8 mouse cellular contexts compared by ENCODE assay signal in genomic region chr3:52510088-52510765, GRCm38 (mm10).
DNase-seq lines count a peak whose midpoint lies in the region; ATAC-seq and TF ChIP-seq lines count a peak whose summit lies in the region.
"Had no signal": no experiment of that assay in that cellular context is flagged by ENCODE, and none has a peak within 500 bp of the region (broad histone marks: within the 10 kb centered on the region; RNA-seq: fewer than 3 reads in every experiment).

No protein-coding gene starts in this region.

- H3K36me3 ChIP-seq in testis, adult 2 months (ENCODE audit: control insufficient read depth, insufficient read depth, low read length), result no peaks in the 10 kb centered on the region
- H3K36me3 ChIP-seq in embryonic facial prominence, embryonic 10.5 days (replicated peaks), result no peaks in the 10 kb centered on the region
- no peaks in the 10 kb centered on the region for H3K36me3 ChIP-seq in hindbrain, embryonic 14.5 days (replicated peaks; ENCODE audit: control insufficient read depth, insufficient read depth)
- no peaks in the 10 kb centered on the region for H3K36me3 ChIP-seq in limb, embryonic 11.5 days (ENCODE audit: control insufficient read depth, insufficient read depth, low read length)

- no peak for TF ChIP-seq CTCF in testis, adult 2 months (IDR thresholded peaks at IDR 0.05; ENCODE audit: control insufficient read depth, insufficient read depth, insufficient replicate concordance, low read depth, low read length)

- peak overlapping the region; percentile 51; the same call in 1 of the 2 replicates for H3K4me3 ChIP-seq in testis, adult 2 months (ENCODE audit: control insufficient read depth, low read depth, low read length)
- peak overlapping the region; percentile 30 for H3K4me3 ChIP-seq in embryonic facial prominence, embryonic 10.5 days
- peak overlapping the region; percentile 15; the same call in 1 of the 2 replicates for H3K4me3 ChIP-seq in hindbrain, embryonic 14.5 days (replicated peaks; ENCODE audit: low read length)
- H3K4me3 ChIP-seq in limb, embryonic 11.5 days (ENCODE audit: low read depth, low read length), result no peak overlapping the region

- no peak for DNase-seq in testis, postnatal 10 days (ENCODE audit: low spot score)
- DNase-seq in embryonic facial prominence, embryonic 10.5 days (ENCODE audit: low spot score), result peak; percentile 19
- DNase-seq in hindbrain, embryonic 14.5 days (ENCODE audit: low spot score), result peak; percentile 63
- peak; percentile 36 for DNase-seq in limb, embryonic 11.5 days (ENCODE audit: low spot score)
- peak; percentile 62 for DNase-seq in right cerebral cortex, postnatal 25 days
- DNase-seq in spleen, adult 12 weeks (ENCODE audit: low spot score), result no peak

- peak; percentile 84; the same call in 1 of the 2 replicates for ATAC-seq in hindbrain, embryonic 14.5 days (ENCODE audit: low FRiP score)
- ATAC-seq in limb, embryonic 11.5 days (ENCODE audit: insufficient number of reproducible peaks, low FRiP score, low TSS enrichment, low read depth), result no peak

- no peak overlapping the region for H3K27ac ChIP-seq in testis, adult 2 months (ENCODE audit: control insufficient read depth, insufficient read depth, low read depth, low read length)
- H3K27ac ChIP-seq in embryonic facial prominence, embryonic 10.5 days (replicated peaks), result no peak overlapping the region
- no peak overlapping the region for H3K27ac ChIP-seq in hindbrain, embryonic 14.5 days
- H3K27ac ChIP-seq in limb, embryonic 11.5 days (replicated peaks; ENCODE audit: low read depth, low read length), result no peak overlapping the region
- H3K27ac ChIP-seq: liver, embryonic 14.5 days had no signal

- no peak overlapping the region for H3K9ac ChIP-seq in hindbrain, embryonic 14.5 days
- H3K9ac ChIP-seq in limb, embryonic 11.5 days (ENCODE audit: low read length), result no peak overlapping the region
- H3K9ac ChIP-seq: liver, embryonic 14.5 days had no signal

- TF ChIP-seq POLR2A in testis, adult 2 months (IDR thresholded peaks at IDR 0.05; ENCODE audit: control insufficient read depth, low read depth, low read length), result no peak

- H3K27me3 ChIP-seq in testis, adult 2 months (ENCODE audit: control insufficient read depth, insufficient read depth, low read length), result no peaks in the 10 kb centered on the region
- H3K27me3 ChIP-seq in embryonic facial prominence, embryonic 10.5 days (replicated peaks; ENCODE audit: low read depth, poor library complexity, severe bottlenecking), result no peaks in the 10 kb centered on the region
- no peaks in the 10 kb centered on the region for H3K27me3 ChIP-seq in hindbrain, embryonic 14.5 days (ENCODE audit: control insufficient read depth, insufficient read depth, low read length)
- H3K27me3 ChIP-seq in limb, embryonic 11.5 days (ENCODE audit: control insufficient read depth, insufficient read depth, low read length), result no peaks in the 10 kb centered on the region

- 65% methylated on average over 12 of the region's 12 CpGs for WGBS in embryonic facial prominence, embryonic 10.5 days
- WGBS in hindbrain, embryonic 14.5 days, result 67% methylated on average over 12 of the region's 12 CpGs
- 64% methylated on average over 12 of the region's 12 CpGs for WGBS in limb, embryonic 11.5 days

- peak overlapping the region; percentile 47 for H3K4me2 ChIP-seq in hindbrain, embryonic 14.5 days (replicated peaks)
- H3K4me2 ChIP-seq in limb, embryonic 11.5 days (ENCODE audit: low read depth, severe bottlenecking), result peak overlapping the region; percentile 26; the same call in 1 of the 2 replicates

- H3K9me3 ChIP-seq in embryonic facial prominence, embryonic 10.5 days, result peaks cover 7% of the 10 kb centered on the region; the same call in 1 of the 2 replicates
- 0 out of 2 replicates have a peak, but pooled peaks cover 3% of the 10 kb centered on the region for H3K9me3 ChIP-seq in hindbrain, embryonic 14.5 days (ENCODE audit: control insufficient read depth, low read length)
- H3K9me3 ChIP-seq in limb, embryonic 11.5 days (ENCODE audit: control insufficient read depth, low read length), result no peaks in the 10 kb centered on the region

- H3K4me1 ChIP-seq in testis, adult 2 months (ENCODE audit: control insufficient read depth, insufficient read depth, low read length), result peaks cover 2% of the 10 kb centered on the region; the same call in 1 of the 2 replicates
- peaks cover 10% of the 10 kb centered on the region; the same call in 1 of the 2 replicates for H3K4me1 ChIP-seq in embryonic facial prominence, embryonic 10.5 days
- H3K4me1 ChIP-seq in hindbrain, embryonic 14.5 days (replicated peaks; ENCODE audit: control insufficient read depth, insufficient read depth, low read length), result no peaks in the 10 kb centered on the region
- H3K4me1 ChIP-seq in limb, embryonic 11.5 days (ENCODE audit: control insufficient read depth, insufficient read depth, low read length), result no peaks in the 10 kb centered on the region

Comparison
In these comparisons a context has a peak if more than half of its experiments do, and no peak if none do; other contexts are left out.
1. DNase-seq: peak in embryonic facial prominence, embryonic 10.5 days (single experiment), hindbrain, embryonic 14.5 days (single experiment), limb, embryonic 11.5 days (single experiment) and right cerebral cortex, postnatal 25 days (single experiment); none in testis, postnatal 10 days (single experiment) and spleen, adult 12 weeks (single experiment).